Comparison of ENCODE assay signal across 17 mouse cellular contexts in genomic region chr7:25294960-25295722, GRCm38 (mm10). TPM values are rescaled to one million over a fixed set of nuclear protein-coding genes. Genes with fewer than 3 reads are reported as not detected.
A peak's percentile ranks its signal among the peaks of the same experiment; 100 is the strongest.
DNase-seq lines count a peak whose midpoint lies in the region; ATAC-seq and TF ChIP-seq lines count a peak whose summit lies in the region.
"Had no signal": no experiment of that assay in that cellular context is flagged by ENCODE, and none has a peak within 500 bp of the region (broad histone marks: within the 10 kb centered on the region; RNA-seq: fewer than 3 reads in every experiment).

No protein-coding gene starts in this region.

- peak overlapping the region; percentile 79 for H3K4me2 ChIP-seq in hindbrain, embryonic 13.5 days
- H3K4me2 ChIP-seq in hindbrain, postnatal 0 days (ENCODE audit: low read depth, low read length), result no peak overlapping the region
- H3K4me2 ChIP-seq in embryonic facial prominence, embryonic 13.5 days, result no peak overlapping the region
- H3K4me2 ChIP-seq: liver, embryonic 12.5 days had no signal

- peak overlapping the region; percentile 12; the same call in 1 of the 2 replicates for H3K27ac ChIP-seq in hindbrain, embryonic 13.5 days
- H3K27ac ChIP-seq in hindbrain, postnatal 0 days, result no peak overlapping the region
- H3K27ac ChIP-seq in spleen, adult 2 months (ENCODE audit: insufficient read depth, low read length), result peak overlapping the region; percentile 61
- no peak overlapping the region for H3K27ac ChIP-seq in embryonic facial prominence, embryonic 13.5 days
- H3K27ac ChIP-seq: liver, embryonic 12.5 days had no signal

- TF ChIP-seq POLR2A in spleen, adult 2 months (IDR thresholded peaks at IDR 0.05; ENCODE audit: low read depth, low read length), result no peak

- no peaks in the 10 kb centered on the region for H3K9me3 ChIP-seq in hindbrain, embryonic 13.5 days
- H3K9me3 ChIP-seq in hindbrain, postnatal 0 days (ENCODE audit: low read length), result no peaks in the 10 kb centered on the region
- H3K9me3 ChIP-seq in embryonic facial prominence, embryonic 13.5 days, result no peaks in the 10 kb centered on the region
- H3K9me3 ChIP-seq: liver, embryonic 12.5 days had no signal

- no peak overlapping the region for H3K4me3 ChIP-seq in hindbrain, embryonic 13.5 days
- no peak overlapping the region for H3K4me3 ChIP-seq in hindbrain, postnatal 0 days (ENCODE audit: low read length)
- H3K4me3 ChIP-seq in spleen, adult 2 months (ENCODE audit: extremely low read depth, insufficient read depth, insufficient read length), result no peak overlapping the region
- H3K4me3 ChIP-seq in embryonic facial prominence, embryonic 13.5 days, result no peak overlapping the region
- H3K4me3 ChIP-seq: liver, embryonic 12.5 days had no signal

- H3K36me3 ChIP-seq in hindbrain, embryonic 13.5 days, result peaks cover 58% of the 10 kb centered on the region
- peaks cover 45% of the 10 kb centered on the region for H3K36me3 ChIP-seq in hindbrain, postnatal 0 days (ENCODE audit: insufficient read depth, low read length)
- H3K36me3 ChIP-seq in spleen, adult 2 months (ENCODE audit: control insufficient read depth, insufficient read depth, low read length), result peaks cover 28% of the 10 kb centered on the region
- peaks cover 61% of the 10 kb centered on the region for H3K36me3 ChIP-seq in embryonic facial prominence, embryonic 13.5 days
- H3K36me3 ChIP-seq in splenic B cell, adult 2 months (ENCODE audit: control insufficient read depth, insufficient read depth, low read length, poor library complexity, severe bottlenecking), result peaks cover 4% of the 10 kb centered on the region

- no peak overlapping the region for H3K9ac ChIP-seq in hindbrain, embryonic 13.5 days
- no peak overlapping the region for H3K9ac ChIP-seq in hindbrain, postnatal 0 days (replicated peaks; ENCODE audit: low read length)
- H3K9ac ChIP-seq in embryonic facial prominence, embryonic 13.5 days, result 0 out of 2 replicates have a peak overlapping the region, but pooled peaks have one; percentile 6
- H3K9ac ChIP-seq: liver, embryonic 12.5 days had no signal

- no peak for ATAC-seq in hindbrain, embryonic 13.5 days (ENCODE audit: low FRiP score)
- ATAC-seq in hindbrain, postnatal 0 days, result no peak
- ATAC-seq in embryonic facial prominence, embryonic 13.5 days (ENCODE audit: insufficient number of reproducible peaks, insufficient read depth, low FRiP score, low TSS enrichment, low read depth), result no peak
- ATAC-seq: intestine, embryonic 16.5 days; liver, embryonic 12.5 days; Patski had no signal

- no peak for TF ChIP-seq CTCF in hindbrain, postnatal 0 days (IDR thresholded peaks at IDR 0.05; ENCODE audit: low read depth)
- TF ChIP-seq CTCF in spleen, adult 2 months (IDR thresholded peaks at IDR 0.05; ENCODE audit: extremely low read depth, insufficient read depth, insufficient read length, insufficient replicate concordance), result no peak

- DNase-seq in hindbrain, postnatal 0 days (ENCODE audit: low spot score), result no peak
- no peak for DNase-seq in spleen, adult 2 months (ENCODE audit: low read depth in 1 of 2, low spot score in 2 of 2)
- no peak for DNase-seq in spleen, postnatal 14 days (ENCODE audit: low spot score in 2 of 2)
- peak; percentile 68 for DNase-seq in splenic B cell, adult 2 months (ENCODE audit: low read depth, low spot score)
- no peak for DNase-seq in layer of hippocampus, adult 9-10 months (ENCODE audit: low spot score)
- DNase-seq: cerebellum, adult 8-10 months; heart, postnatal 10 days; kidney, postnatal 25 days had no signal

- H3K27me3 ChIP-seq in hindbrain, embryonic 13.5 days, result no peaks in the 10 kb centered on the region
- no peaks in the 10 kb centered on the region for H3K27me3 ChIP-seq in hindbrain, postnatal 0 days (ENCODE audit: insufficient read depth, low read length)
- H3K27me3 ChIP-seq in spleen, adult 2 months (ENCODE audit: control insufficient read depth, insufficient read depth, low read length), result no peaks in the 10 kb centered on the region
- H3K27me3 ChIP-seq in embryonic facial prominence, embryonic 13.5 days, result no peaks in the 10 kb centered on the region
- no peaks in the 10 kb centered on the region for H3K27me3 ChIP-seq in splenic B cell, adult 2 months (ENCODE audit: control insufficient read depth, insufficient read depth, low read length, poor library complexity, severe bottlenecking)
- H3K27me3 ChIP-seq: liver, embryonic 12.5 days; Patski had no signal

- peaks cover 58% of the 10 kb centered on the region for H3K4me1 ChIP-seq in hindbrain, embryonic 13.5 days (replicated peaks)
- peaks cover 11% of the 10 kb centered on the region; the same call in 1 of the 2 replicates for H3K4me1 ChIP-seq in hindbrain, postnatal 0 days (ENCODE audit: insufficient read depth, low read length)
- peaks cover 9% of the 10 kb centered on the region for H3K4me1 ChIP-seq in spleen, adult 2 months (ENCODE audit: control insufficient read depth, insufficient read depth, insufficient read length)
- peaks cover 39% of the 10 kb centered on the region for H3K4me1 ChIP-seq in embryonic facial prominence, embryonic 13.5 days

- 88% methylated on average over 12 of the region's 12 CpGs for WGBS in hindbrain, embryonic 13.5 days
- WGBS in hindbrain, postnatal 0 days, result 88% methylated on average over 12 of the region's 12 CpGs
- WGBS in spleen, adult 2 months, result 62% methylated on average over 12 of the region's 12 CpGs
- 84% methylated on average over 12 of the region's 12 CpGs for WGBS in embryonic facial prominence, embryonic 13.5 days

RNA-seq across cellular contexts. Expression of gene Pafah1b3, which starts 2.6 kb away (rescaled TPM):
- 619 and 632 TPM in 2 replicates for polyA plus RNA-seq in hindbrain, embryonic 13.5 days (2015; fragmentation: Nextera tagmentation; extraction: Ambion mirVana)
- total RNA-seq in hindbrain, postnatal 0 days (2014; rRNA removed), result 534 and 592 TPM in 2 replicates
- polyA plus RNA-seq in hindbrain, postnatal 0 days (2015; fragmentation: Nextera tagmentation; extraction: Ambion mirVana), result 469 and 484 TPM in 2 replicates
- polyA plus RNA-seq in spleen, adult 2 months (2012; rRNA removed), result 62.9 and 90.7 TPM in 2 replicates
- polyA plus RNA-seq in embryonic facial prominence, embryonic 13.5 days (2015; fragmentation: Nextera tagmentation; extraction: Ambion mirVana), result 315 and 322 TPM in 2 replicates

RNA-seq across cellular contexts. Expression of gene Prr19, which starts 6.1 kb away (rescaled TPM):
- polyA plus RNA-seq in hindbrain, embryonic 13.5 days (2015; fragmentation: Nextera tagmentation; extraction: Ambion mirVana), result 2.3 TPM in 2 replicates
- 0.93 and 1.4 TPM in 2 replicates for total RNA-seq in hindbrain, postnatal 0 days (2014; rRNA removed)
- 3.1 and 3.6 TPM in 2 replicates for polyA plus RNA-seq in hindbrain, postnatal 0 days (2015; fragmentation: Nextera tagmentation; extraction: Ambion mirVana)
- 0.07 TPM in 1 of 2 replicates, not detected in the other for polyA plus RNA-seq in spleen, adult 2 months (2012; rRNA removed)
- polyA plus RNA-seq in embryonic facial prominence, embryonic 13.5 days (2015; fragmentation: Nextera tagmentation; extraction: Ambion mirVana), result 0.60 and 0.92 TPM in 2 replicates
- total RNA-seq: heart, postnatal 10 days; layer of hippocampus, postnatal 14 days; left cerebral cortex, postnatal 25 days; megakaryocyte-erythroid progenitor cell, adult 5-6 weeks had no signal

RNA-seq across cellular contexts. Expression of gene Tmem145, which starts 10.8 kb away (rescaled TPM):
- polyA plus RNA-seq in hindbrain, embryonic 13.5 days (2015; fragmentation: Nextera tagmentation; extraction: Ambion mirVana), result 49.5 and 50.6 TPM in 2 replicates
- 56.6 and 88.3 TPM in 2 replicates for total RNA-seq in hindbrain, postnatal 0 days (2014; rRNA removed)
- 104 and 106 TPM in 2 replicates for polyA plus RNA-seq in hindbrain, postnatal 0 days (2015; fragmentation: Nextera tagmentation; extraction: Ambion mirVana)
- polyA plus RNA-seq in spleen, adult 2 months (2012; rRNA removed), result not detected in 2 replicates
- polyA plus RNA-seq in embryonic facial prominence, embryonic 13.5 days (2015; fragmentation: Nextera tagmentation; extraction: Ambion mirVana), result 2.2 and 2.5 TPM in 2 replicates
- total RNA-seq: heart, postnatal 10 days; megakaryocyte-erythroid progenitor cell, adult 5-6 weeks had no signal
- polyA plus RNA-seq: gonadal fat pad, adult 2 months had no signal

RNA-seq across cellular contexts. Expression of gene Megf8, which starts 21.8 kb away (rescaled TPM):
- polyA plus RNA-seq in hindbrain, embryonic 13.5 days (2015; fragmentation: Nextera tagmentation; extraction: Ambion mirVana), result 18.7 and 20.4 TPM in 2 replicates
- 104 and 105 TPM in 2 replicates for total RNA-seq in hindbrain, postnatal 0 days (2014; rRNA removed)
- polyA plus RNA-seq in hindbrain, postnatal 0 days (2015; fragmentation: Nextera tagmentation; extraction: Ambion mirVana), result 14.8 and 15.4 TPM in 2 replicates
- polyA plus RNA-seq in spleen, adult 2 months (2012; rRNA removed), result 11.0 and 11.9 TPM in 2 replicates
- polyA plus RNA-seq in embryonic facial prominence, embryonic 13.5 days (2015; fragmentation: Nextera tagmentation; extraction: Ambion mirVana), result 17.6 and 18.5 TPM in 2 replicates

RNA-seq across cellular contexts. Expression of gene Cic, which starts 27.6 kb away (rescaled TPM):
- polyA plus RNA-seq in hindbrain, embryonic 13.5 days (2015; fragmentation: Nextera tagmentation; extraction: Ambion mirVana), result 36.9 and 42.4 TPM in 2 replicates
- 153 and 155 TPM in 2 replicates for total RNA-seq in hindbrain, postnatal 0 days (2014; rRNA removed)
- polyA plus RNA-seq in hindbrain, postnatal 0 days (2015; fragmentation: Nextera tagmentation; extraction: Ambion mirVana), result 28.2 and 30.6 TPM in 2 replicates
- 112 and 128 TPM in 2 replicates for polyA plus RNA-seq in spleen, adult 2 months (2012; rRNA removed)
- polyA plus RNA-seq in embryonic facial prominence, embryonic 13.5 days (2015; fragmentation: Nextera tagmentation; extraction: Ambion mirVana), result 46.2 and 47.4 TPM in 2 replicates

Comparison
In these comparisons a context has a peak if more than half of its experiments do, and no peak if none do; other contexts are left out.
1. H3K27ac ChIP-seq: peak in hindbrain, embryonic 13.5 days (single experiment) and spleen, adult 2 months (single experiment); none in hindbrain, postnatal 0 days (single experiment) and embryonic facial prominence, embryonic 13.5 days (single experiment).
2. RNA of gene Tmem145, which starts 10.8 kb away (polyA plus RNA-seq): 104 to 106 TPM in hindbrain, postnatal 0 days and 49.5 to 50.6 TPM in hindbrain, embryonic 13.5 days; 2.2 to 2.5 TPM in embryonic facial prominence, embryonic 13.5 days and not detected in spleen, adult 2 months; every median in the first group is over 10 times any median in the second.